Mouse (Mus musculus): ENCODE measurements around the gene Atox1. TPM values are rescaled to one million over a fixed set of nuclear protein-coding genes. Genes with fewer than 3 reads are reported as not detected.
"Not testable (repeated sequence)": the region's sequence is repeated elsewhere in the genome, so short reads cannot be mapped to it uniquely, and the experiment has no call there.

The Atox1 gene
- polyA plus RNA-seq, 1 experiment = not detected

- TF ChIP-seq POLR2A (IDR thresholded peaks at IDR 0.05; ENCODE audit: insufficient read depth, low read depth, low read length) = no peak
- no peak for TF ChIP-seq CTCF (IDR thresholded peaks at IDR 0.05; ENCODE audit: insufficient read depth, low read depth, low read length)
- WGBS = 28% methylated on average over 9 of the region's 9 CpGs
- H3K4me1 ChIP-seq (ENCODE audit: control insufficient read depth, insufficient read depth, low read length) = peaks cover 14% of the 10 kb centered on the region
- peak overlapping the region; percentile 34 for H3K4me3 ChIP-seq (ENCODE audit: insufficient read depth, low read depth, low read length)
- peak overlapping the region; percentile 64 for H3K27ac ChIP-seq (ENCODE audit: insufficient read depth, low read depth, low read length)
Observed at GRCm38 (mm10) chr11:55419678-55420307, 41.2 kb downstream of the Atox1 start.

- 21% methylated on average over 4 of the region's 4 CpGs for WGBS
- TF ChIP-seq CTCF (IDR thresholded peaks at IDR 0.05; ENCODE audit: insufficient read depth, low read depth, low read length) = no peak
- no peak for TF ChIP-seq POLR2A (IDR thresholded peaks at IDR 0.05; ENCODE audit: insufficient read depth, low read depth, low read length)
- H3K27ac ChIP-seq (ENCODE audit: insufficient read depth, low read depth, low read length) = peak overlapping the region; percentile 64
- peaks cover 14% of the 10 kb centered on the region for H3K4me1 ChIP-seq (ENCODE audit: control insufficient read depth, insufficient read depth, low read length)
- peak overlapping the region; percentile 34 for H3K4me3 ChIP-seq (ENCODE audit: insufficient read depth, low read depth, low read length)
Observed at GRCm38 (mm10) chr11:55419296-55419677, 41.8 kb downstream of the Atox1 start.

- Histone ChIP-seq H3K4me1 (ENCODE audit: control insufficient read depth, insufficient read depth, low read length) (peaks cover 14% of the 10 kb centered on the region), H3K27ac (ENCODE audit: insufficient read depth, low read depth, low read length) (0 out of 2 replicates have a peak overlapping the region, but pooled peaks have one; percentile 12), H3K4me3 (ENCODE audit: insufficient read depth, low read depth, low read length) (no peak overlapping the region)
- TF ChIP-seq POLR2A (IDR thresholded peaks at IDR 0.05; ENCODE audit: insufficient read depth, low read depth, low read length) (no peak), CTCF (IDR thresholded peaks at IDR 0.05; ENCODE audit: insufficient read depth, low read depth, low read length) (no peak)
- WGBS = 28% methylated on average over 3 of the region's 3 CpGs
Observed at GRCm38 (mm10) chr11:55418704-55419061, 42.4 kb downstream of the Atox1 start.

GRCm38 (mm10) chr11:55417898-55418703 lies 42.9 kb downstream of the Atox1 start:
- H3K27ac ChIP-seq (ENCODE audit: insufficient read depth, low read depth, low read length) = peak overlapping the region; percentile 46
- TF ChIP-seq POLR2A (IDR thresholded peaks at IDR 0.05; ENCODE audit: insufficient read depth, low read depth, low read length) (no peak), CTCF (IDR thresholded peaks at IDR 0.05; ENCODE audit: insufficient read depth, low read depth, low read length) (no peak)

GRCm38 (mm10) chr11:55416609-55417265 lies 44.3 kb downstream of the Atox1 start:
- whole genome bisulfite sequencing = 47% methylated on average over 6 of the region's 6 CpGs
- TF ChIP-seq CTCF (IDR thresholded peaks at IDR 0.05; ENCODE audit: insufficient read depth, low read depth, low read length) (no peak), POLR2A (IDR thresholded peaks at IDR 0.05; ENCODE audit: insufficient read depth, low read depth, low read length) (no peak)
- peaks cover 14% of the 10 kb centered on the region for H3K4me1 ChIP-seq (ENCODE audit: control insufficient read depth, insufficient read depth, low read length)
- no peak overlapping the region for H3K4me3 ChIP-seq (ENCODE audit: insufficient read depth, low read depth, low read length)
- H3K27ac ChIP-seq (ENCODE audit: insufficient read depth, low read depth, low read length) = no peak overlapping the region

More at GRCm38 (mm10) chr11:55417898-55418703, 42.9 kb downstream of the Atox1 start:
- Histone ChIP-seq H3K4me1 (ENCODE audit: control insufficient read depth, insufficient read depth, low read length) (peaks cover 14% of the 10 kb centered on the region), H3K4me3 (ENCODE audit: insufficient read depth, low read depth, low read length) (peak overlapping the region; percentile 42)
- 5% methylated on average over 24 of the region's 24 CpGs for WGBS

GRCm38 (mm10) chr11:55415731-55416130 lies 45.3 kb downstream of the Atox1 start:
- 89% methylated on average over 6 of the region's 6 CpGs for WGBS
- not testable (repeated sequence) for H3K27ac ChIP-seq (ENCODE audit: insufficient read depth, low read depth, low read length); H3K4me3 ChIP-seq (ENCODE audit: insufficient read depth, low read depth, low read length)
- peaks cover 14% of the 10 kb centered on the region for H3K4me1 ChIP-seq (ENCODE audit: control insufficient read depth, insufficient read depth, low read length)

GRCm38 (mm10) chr11:55415036-55415704 lies 45.9 kb downstream of the Atox1 start:
- Histone ChIP-seq H3K4me1 (ENCODE audit: control insufficient read depth, insufficient read depth, low read length) (peaks cover 13% of the 10 kb centered on the region), H3K27ac (ENCODE audit: insufficient read depth, low read depth, low read length) (no peak overlapping the region), H3K4me3 (ENCODE audit: insufficient read depth, low read depth, low read length) (no peak overlapping the region)
- TF ChIP-seq CTCF (IDR thresholded peaks at IDR 0.05; ENCODE audit: insufficient read depth, low read depth, low read length) (no peak), POLR2A (IDR thresholded peaks at IDR 0.05; ENCODE audit: insufficient read depth, low read depth, low read length) (no peak)
- 83% methylated on average over 9 of the region's 9 CpGs for WGBS

GRCm38 (mm10) chr11:55414314-55414713 lies 46.7 kb downstream of the Atox1 start:
- Histone ChIP-seq H3K4me3 (ENCODE audit: insufficient read depth, low read depth, low read length) (no peak overlapping the region), H3K27ac (ENCODE audit: insufficient read depth, low read depth, low read length) (no peak overlapping the region), H3K4me1 (ENCODE audit: control insufficient read depth, insufficient read depth, low read length) (peaks cover 4% of the 10 kb centered on the region)
- 50% methylated on average over 5 of the region's 5 CpGs for WGBS
- no peak for TF ChIP-seq POLR2A (IDR thresholded peaks at IDR 0.05; ENCODE audit: insufficient read depth, low read depth, low read length)
- TF ChIP-seq CTCF (IDR thresholded peaks at IDR 0.05; ENCODE audit: insufficient read depth, low read depth, low read length) = no peak

All from olfactory bulb, adult 2 months (tissue).